Mouse (Mus musculus) naive thymus-derived CD4-positive, alpha-beta T cell, adult 2 months (primary cell): ENCODE results near the gene Tcf3.

Experiments
- DNase-seq: peaks from one replicate; pipeline ENCODE4 v3.0.0-alpha.2; 2011; ENCODE audit warnings: low read depth

The Tcf3 gene

GRCm38 (mm10) chr10:80385811-80386734, 47.4 kb downstream of the Tcf3 start:
- no peak for DNase-seq

- DNase-seq: no peak
These were observed 48.1 kb downstream of the Tcf3 start for GRCm38 (mm10) chr10:80385310-80385709.

- no peak for DNase-seq
These were observed 48.7 kb downstream of the Tcf3 start for GRCm38 (mm10) chr10:80384709-80385108.

GRCm38 (mm10) chr10:80384115-80384639, 49.3 kb downstream of the Tcf3 start:
- no peak for DNase-seq

- DNase-seq: no peak
These were observed 50.0 kb downstream of the Tcf3 start for GRCm38 (mm10) chr10:80383431-80383830.

- no peak for DNase-seq
These were observed 50.6 kb downstream of the Tcf3 start for GRCm38 (mm10) chr10:80382641-80383365.

- peak; percentile 64 for DNase-seq
These were observed 55.7 kb downstream of the Tcf3 start for GRCm38 (mm10) chr10:80377716-80378115.

- peak; percentile 97 for DNase-seq
These were observed 57.3 kb downstream of the Tcf3 start for GRCm38 (mm10) chr10:80376160-80376559.

- DNase-seq: peak; percentile 50
These were observed 59.4 kb downstream of the Tcf3 start for GRCm38 (mm10) chr10:80374063-80374462.

- no peak for DNase-seq
These were observed 60.7 kb downstream of the Tcf3 start for GRCm38 (mm10) chr10:80372706-80373105.

GRCm38 (mm10) chr10:80371983-80372382, 61.5 kb downstream of the Tcf3 start:
- no peak for DNase-seq

GRCm38 (mm10) chr10:80371411-80371966, 62.0 kb downstream of the Tcf3 start:
- DNase-seq: peak; percentile 48

GRCm38 (mm10) chr10:80369995-80370747, 63.3 kb downstream of the Tcf3 start:
- peak; percentile 46 for DNase-seq

GRCm38 (mm10) chr10:80368392-80368791, 65.1 kb downstream of the Tcf3 start:
- no peak for DNase-seq

GRCm38 (mm10) chr10:80367954-80368353, 65.5 kb downstream of the Tcf3 start:
- no peak for DNase-seq

- no peak for DNase-seq
These were observed 67.7 kb downstream of the Tcf3 start for GRCm38 (mm10) chr10:80365736-80366135.

GRCm38 (mm10) chr10:80363734-80364133, 69.7 kb downstream of the Tcf3 start:
- DNase-seq: no peak
